Mouse (Mus musculus) forebrain, embryonic 15.5 days (tissue): ENCODE results near the gene Nop58. TPM values are rescaled to one million over a fixed set of nuclear protein-coding genes. Genes with fewer than 3 reads are reported as not detected.

Experiments
- ATAC-seq: fragments of 200-750 bp; cut with Nextera tagmentation; replicated peaks from 2 replicates; pipeline ENCODE4 v1.8.0; 2017; ENCODE audit warnings: mild to moderate bottlenecking, moderate TSS enrichment, moderate library complexity
- H3K27ac ChIP-seq: fragments of 300-500 bp; sonication (generic); replicated peaks from 2 replicates; pipeline ENCODE4 v1.5.1; 2015; ENCODE audit warnings: mild to moderate bottlenecking, inconsistent platforms
- H3K27me3 ChIP-seq: fragments of 300-500 bp; sonication (generic); 2 replicates; pipeline ENCODE4 v1.6.1; 2015; ENCODE audit warnings: inconsistent platforms
- H3K36me3 ChIP-seq: fragments of 300-500 bp; sonication (generic); 2 replicates; pipeline ENCODE4 v1.6.1; 2015; ENCODE audit warnings: mild to moderate bottlenecking, inconsistent platforms
- H3K4me1 ChIP-seq: fragments of 300-500 bp; sonication (generic); 2 replicates; pipeline ENCODE4 v1.6.1; 2015; ENCODE audit warnings: inconsistent platforms
- H3K4me2 ChIP-seq: fragments of 300-500 bp; sonication (generic); replicated peaks from 2 replicates; pipeline ENCODE4 v1.6.1; 2015; ENCODE audit warnings: mild to moderate bottlenecking, inconsistent platforms
- H3K4me3 ChIP-seq: fragments of 300-500 bp; sonication (generic); 2 replicates; pipeline ENCODE4 v1.5.1; 2015; ENCODE audit warnings: mild to moderate bottlenecking, inconsistent platforms
- H3K9ac ChIP-seq: fragments of 300-500 bp; sonication (generic); replicated peaks from 2 replicates; pipeline ENCODE4 v1.6.1; 2015; ENCODE audit warnings: mild to moderate bottlenecking, inconsistent platforms
- H3K9me3 ChIP-seq: fragments of 300-500 bp; sonication (generic); 2 replicates; pipeline ENCODE4 v1.6.1; 2016; ENCODE audit warnings: inconsistent platforms
- WGBS: fragments of 180-500 bp; shearing (Covaris S2); methylation state at CpG from one replicate; pipeline ENCODE4 v1.1.7; 2015; ENCODE audit warnings: mixed read lengths; 5-methylcytosine and 5-hydroxymethylcytosine counted together
- polyA plus RNA-seq: library from polyadenylated mRNA; unstranded; fragments of >200 nt; fragmentation: Nextera tagmentation; extraction: Ambion mirVana; gene quantifications from 2 replicates; pipeline ENCODE4 v1.2.1, GENCODE M21; 2015

Gene Nop58
- polyA plus RNA-seq, 1 experiment from 2014 or later: 166 TPM

DNA sequence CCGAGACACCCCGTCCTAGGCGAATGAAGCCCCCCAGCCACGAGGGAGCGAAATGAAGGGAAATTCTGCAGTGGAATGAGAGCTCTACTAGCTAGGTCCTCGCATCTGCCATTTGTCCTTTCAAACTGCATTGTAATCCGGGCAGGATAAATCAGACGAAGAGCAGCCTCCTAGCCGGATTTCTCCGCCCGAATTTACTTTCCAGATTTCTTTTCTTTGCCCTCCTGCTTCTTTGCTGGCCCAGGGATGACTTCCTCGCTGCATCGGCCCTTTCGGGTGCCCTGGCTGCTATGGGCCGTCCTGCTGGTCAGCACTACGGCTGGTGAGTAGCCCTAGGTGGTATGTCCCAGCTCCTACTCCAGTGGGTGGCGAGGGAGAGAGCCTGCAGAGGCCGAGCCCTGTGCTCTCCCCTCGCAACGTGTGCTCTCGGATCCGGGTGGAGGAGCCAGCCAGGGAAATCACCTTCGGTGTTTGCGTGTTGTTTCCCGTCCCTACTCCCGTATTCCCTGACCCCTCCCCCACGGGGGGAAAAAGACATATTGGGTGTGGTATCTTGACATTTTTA, 79.7 kb downstream of the Nop58 start:
- H3K9me3 ChIP-seq: no peaks in the 10 kb centered on the region
- ATAC-seq: no peak
- peaks cover 21% of the 10 kb centered on the region for H3K4me1 ChIP-seq
- no peaks in the 10 kb centered on the region for H3K36me3 ChIP-seq
- H3K27ac ChIP-seq: peak overlapping the region; percentile 99
- WGBS: under 1% methylated on average over 27 of the region's 27 CpGs
- H3K4me3 ChIP-seq: peak overlapping the region; percentile 96
- peak overlapping the region; percentile 95 for H3K9ac ChIP-seq
- H3K4me2 ChIP-seq: peak overlapping the region; percentile 51
- H3K27me3 ChIP-seq: no peaks in the 10 kb centered on the region

DNA sequence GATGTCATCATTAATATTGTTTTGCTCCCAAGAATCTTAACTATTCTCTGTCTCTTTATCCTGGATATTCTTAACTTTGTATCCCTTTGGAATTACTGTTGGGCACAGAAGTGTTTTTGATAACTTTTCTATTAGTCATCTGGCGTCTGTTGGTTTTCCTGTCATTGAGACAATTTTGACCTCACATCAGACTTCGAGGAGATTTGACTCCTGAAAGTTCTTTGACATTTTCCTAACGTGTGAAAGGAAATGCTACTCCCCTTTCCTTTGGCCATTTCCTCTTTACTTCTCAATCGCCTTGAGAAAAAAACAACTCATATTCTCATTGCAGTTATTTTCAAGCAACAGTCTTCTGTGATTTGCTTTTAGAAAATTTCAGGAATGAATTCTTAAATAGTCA, 80.5 kb downstream of the Nop58 start:
- H3K27me3 ChIP-seq: no peaks in the 10 kb centered on the region
- peak overlapping the region; percentile 28; the same call in 1 of the 2 replicates for H3K9ac ChIP-seq
- H3K4me2 ChIP-seq: peak overlapping the region; percentile 51
- no peaks in the 10 kb centered on the region for H3K36me3 ChIP-seq
- ATAC-seq: no peak
- H3K27ac ChIP-seq: no peak overlapping the region
- H3K4me3 ChIP-seq: peak overlapping the region; percentile 96
- H3K9me3 ChIP-seq: no peaks in the 10 kb centered on the region
- 3% methylated on average over 4 of the region's 4 CpGs for WGBS
- peaks cover 27% of the 10 kb centered on the region for H3K4me1 ChIP-seq

DNA sequence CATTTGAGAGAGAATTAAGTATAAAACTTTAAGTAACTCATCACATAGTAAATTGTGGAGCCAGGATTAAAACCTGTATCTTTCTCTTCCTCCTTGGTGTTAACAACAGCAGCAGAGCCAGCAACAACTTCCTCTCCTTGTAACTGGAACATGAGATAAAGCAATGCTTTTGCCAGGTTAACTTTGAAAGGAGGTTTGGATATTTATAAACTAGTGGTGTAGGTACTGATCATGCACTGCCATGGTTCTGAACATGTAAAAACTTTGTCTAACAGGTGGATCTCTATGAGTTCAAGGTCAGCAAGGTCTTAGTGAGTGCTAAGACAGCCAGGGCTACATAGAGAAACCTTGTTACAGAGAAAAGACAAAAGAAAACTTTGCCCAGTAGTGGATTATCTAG, 81.9 kb downstream of the Nop58 start:
- ATAC-seq: no peak
- H3K27ac ChIP-seq: no peak overlapping the region
- H3K27me3 ChIP-seq: no peaks in the 10 kb centered on the region
- peak overlapping the region; percentile 30 for H3K9ac ChIP-seq
- peak overlapping the region; percentile 38 for H3K4me3 ChIP-seq
- no peaks in the 10 kb centered on the region for H3K9me3 ChIP-seq
- peak overlapping the region; percentile 46 for H3K4me2 ChIP-seq
- peaks cover 38% of the 10 kb centered on the region for H3K4me1 ChIP-seq
- H3K36me3 ChIP-seq: no peaks in the 10 kb centered on the region

Other genes with a start within 250 kb of the Nop58 start
- gene Fzd7, start 202.5 kb upstream of the Nop58 start, polyA plus RNA-seq: 3.5 and 4.2 TPM in 2 replicates
- 4.0 and 9.2 TPM in 2 replicates for gene Gm973, start 168.7 kb upstream of the Nop58 start, polyA plus RNA-seq
- 427 and 428 TPM in 2 replicates for gene Sumo1, start 14.1 kb upstream of the Nop58 start, polyA plus RNA-seq
- 13.1 and 13.4 TPM in 2 replicates for gene Bmpr2, start 78.4 kb downstream of the Nop58 start, polyA plus RNA-seq
- gene Fam117b, start 228.0 kb downstream of the Nop58 start, polyA plus RNA-seq: 28.9 and 30.1 TPM in 2 replicates